Mouse (Mus musculus) heart, adult 2 months (tissue): ENCODE results near the gene Cpxm1. TPM values are rescaled to one million over a fixed set of nuclear protein-coding genes. Genes with fewer than 3 reads are reported as not detected.

Experiments
- DNase-seq, 2 experiments: peaks; one replicate each; pipeline ENCODE4 v3.0.0; 2021
- H3K27ac ChIP-seq: fragments of 200-600 bp; 2 replicates; pipeline ENCODE4 v1.8.1; 2022
- H3K27me3 ChIP-seq: fragments of 200-500 bp; 2 replicates; pipeline ENCODE4 v1.6.1; 2012; ENCODE audit warnings: mild to moderate bottlenecking, low read length, inconsistent platforms, mixed read lengths; ENCODE audit not compliant: control insufficient read depth, insufficient read depth
- H3K36me3 ChIP-seq: fragments of 200-500 bp; 2 replicates; pipeline ENCODE4 v1.6.1; 2012; ENCODE audit warnings: low read length, inconsistent platforms; ENCODE audit not compliant: control insufficient read depth, insufficient read depth
- H3K4me1 ChIP-seq: fragments of 200-500 bp; 2 replicates; pipeline ENCODE4 v1.6.1; 2011; ENCODE audit warnings: low read length; ENCODE audit not compliant: control insufficient read depth, insufficient read depth
- H3K4me3 ChIP-seq: fragments of 200-600 bp; 2 replicates; pipeline ENCODE4 v1.8.1; 2022
- H3K79me2 ChIP-seq: fragments of 200-500 bp; replicated peaks from 2 replicates; pipeline ENCODE4 v1.6.1; 2012; ENCODE audit warnings: mild to moderate bottlenecking, inconsistent platforms, low read length, moderate library complexity, mixed read lengths; ENCODE audit not compliant: control insufficient read depth, insufficient read depth
- H3K9ac ChIP-seq: fragments of 200-500 bp; 2 replicates; pipeline ENCODE4 v1.6.1; 2012; ENCODE audit warnings: low read depth, mild to moderate bottlenecking, control low read depth, inconsistent platforms, low read length, mixed read lengths
- CTCF ChIP-seq: fragments of 200-600 bp; IDR thresholded peaks from 2 replicates; pipeline ENCODE4 v1.8.1; 2022; ENCODE audit warnings: antibody characterized with exemption, mild to moderate bottlenecking, moderate library complexity
- EP300 ChIP-seq: fragments of 200-500 bp; IDR thresholded peaks from 2 replicates; pipeline ENCODE4 v1.6.1; 2011; ENCODE audit warnings: low read depth, low read length, control low read depth; ENCODE audit not compliant: insufficient read depth
- POLR2A ChIP-seq: fragments of 200-500 bp; IDR thresholded peaks from 2 replicates; pipeline ENCODE4 v1.6.1; 2011; ENCODE audit warnings: mild to moderate bottlenecking, low read depth, low read length, control low read depth; ENCODE audit not compliant: insufficient read depth
- WGBS: fragments of 180-500 bp; shearing (Covaris S2); methylation state at CpG from one replicate; pipeline ENCODE4 v1.1.7; 2018; 5-methylcytosine and 5-hydroxymethylcytosine counted together
- intact Hi-C: fragments of 180-260 bp; cut with DNase I; formaldehyde crosslinking; loops from one replicate; pipeline ENCODE4 v1.15.1; 2025
- polyA plus RNA-seq: library from polyadenylated mRNA; depleted of rRNA; stranded (reverse); fragments of >200 nt; gene quantifications from 2 replicates; pipeline ENCODE4 v1.2.3, GENCODE M21; 2012; rRNA removed
- total RNA-seq, 2 experiments: library from RNA; stranded (reverse); gene quantifications; 2 replicates each; pipeline ENCODE4 v1.2.3; 2021

Gene Cpxm1
- total and polyA plus RNA-seq, 3 experiments: 1.9 to 8.2 (median 3.3) TPM

DNA sequence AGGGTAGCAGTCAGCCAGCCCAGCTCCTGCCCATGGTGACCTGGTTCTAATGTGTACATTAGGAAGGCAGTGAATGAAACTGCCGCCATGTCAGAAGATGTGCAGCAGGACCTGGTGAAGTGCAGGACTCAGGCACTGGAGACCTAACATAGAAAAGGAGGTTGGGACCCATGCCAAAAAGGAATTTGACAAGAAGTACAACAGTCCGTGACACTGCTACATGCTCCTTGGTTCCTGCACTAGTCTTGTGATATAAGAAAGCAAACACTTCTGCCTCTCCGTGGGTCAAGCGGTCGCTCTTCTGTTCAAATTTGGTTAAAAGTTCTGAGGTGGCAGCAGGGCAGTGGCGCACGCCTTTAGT is 56.2 kb downstream of the Cpxm1 start:
- Histone ChIP-seq H3K9ac (no peak overlapping the region), H3K4me3 (no peak overlapping the region), H3K27ac (no peak overlapping the region), H3K36me3 (no peaks in the 10 kb centered on the region), H3K27me3 (no peaks in the 10 kb centered on the region), H3K4me1 (no peaks in the 10 kb centered on the region), H3K79me2 (no peaks in the 10 kb centered on the region)
- WGBS: 82% methylated on average over 7 of the region's 7 CpGs
- intact Hi-C loops: no loop called here
- no peak for DNase-seq
- TF ChIP-seq POLR2A (no peak), CTCF (no peak), EP300 (no peak)

Other genes with a start within 250 kb of the Cpxm1 start
- gene Snrpb, start 218.2 kb downstream of the Cpxm1 start, total RNA-seq: 100 to 1,000 TPM; 124 to 141 TPM
- gene Snrpb, start 218.2 kb downstream of the Cpxm1 start, polyA plus RNA-seq: 110 and 135 TPM in 2 replicates
- gene Tmc2, start 202.4 kb downstream of the Cpxm1 start, total RNA-seq: not detected
- gene Tmc2, start 202.4 kb downstream of the Cpxm1 start, polyA plus RNA-seq: not detected in 2 replicates
- 10 to 100 TPM; 28.7 to 29.7 TPM for gene Nop56, start 123.1 kb downstream of the Cpxm1 start, total RNA-seq
- 27.2 and 47.5 TPM in 2 replicates for gene Nop56, start 123.1 kb downstream of the Cpxm1 start, polyA plus RNA-seq
- gene Idh3b, start 113.0 kb downstream of the Cpxm1 start, total RNA-seq: 100 to 1,000 TPM; 709 to 817 TPM
- gene Idh3b, start 113.0 kb downstream of the Cpxm1 start, polyA plus RNA-seq: 893 and 1,229 TPM in 2 replicates
- gene Ebf4, start 102.4 kb downstream of the Cpxm1 start, total RNA-seq: under 1 TPM; 0.37 to 0.41 TPM
- 0.85 and 1.0 TPM in 2 replicates for gene Ebf4, start 102.4 kb downstream of the Cpxm1 start, polyA plus RNA-seq
- not detected for gene Gm28372, start 7.7 kb upstream of the Cpxm1 start, total RNA-seq
- gene Gm28372, start 7.7 kb upstream of the Cpxm1 start, polyA plus RNA-seq: not detected in 2 replicates
- gene 1700020A23Rik, start 7.7 kb upstream of the Cpxm1 start, total RNA-seq: not detected
- 0.26 TPM in 1 of 2 replicates, not detected in the other for gene 1700020A23Rik, start 7.7 kb upstream of the Cpxm1 start, polyA plus RNA-seq
- gene Tmem239, start 8.9 kb upstream of the Cpxm1 start, total RNA-seq: not detected
- not detected in 2 replicates for gene Tmem239, start 8.9 kb upstream of the Cpxm1 start, polyA plus RNA-seq
- gene Vps16, start 26.8 kb upstream of the Cpxm1 start, total RNA-seq: 10 to 100 TPM; 26.3 to 26.9 TPM
- gene Vps16, start 26.8 kb upstream of the Cpxm1 start, polyA plus RNA-seq: 32.9 and 46.7 TPM in 2 replicates
- gene Pced1a, start 27.1 kb upstream of the Cpxm1 start, total RNA-seq: 1 to 10 TPM; 5.5 TPM
- gene Pced1a, start 27.1 kb upstream of the Cpxm1 start, polyA plus RNA-seq: 12.7 and 14.5 TPM in 2 replicates
- 10 to 100 TPM; 44.0 to 46.0 TPM for gene Ptpra, start 52.7 kb upstream of the Cpxm1 start, total RNA-seq
- gene Ptpra, start 52.7 kb upstream of the Cpxm1 start, polyA plus RNA-seq: 27.8 and 37.0 TPM in 2 replicates
- gene Mrps26, start 166.2 kb upstream of the Cpxm1 start, total RNA-seq: 10 to 100 TPM; 57.6 to 72.9 TPM
- gene Mrps26, start 166.2 kb upstream of the Cpxm1 start, polyA plus RNA-seq: 39.4 and 40.9 TPM in 2 replicates
- gene Oxt, start 178.6 kb upstream of the Cpxm1 start, total RNA-seq: not detected
- not detected in 2 replicates for gene Oxt, start 178.6 kb upstream of the Cpxm1 start, polyA plus RNA-seq
- gene Avp, start 185.0 kb upstream of the Cpxm1 start, total RNA-seq: 10 to 100 TPM in 1 of 2 experiments, 1 to 10 TPM in 1; 9.8 to 10.3 TPM
- gene Avp, start 185.0 kb upstream of the Cpxm1 start, polyA plus RNA-seq: not detected in 2 replicates
- 1 to 10 TPM; 7.5 to 9.0 TPM for gene Fastkd5, start 232.5 kb upstream of the Cpxm1 start, total RNA-seq
- gene Fastkd5, start 232.5 kb upstream of the Cpxm1 start, polyA plus RNA-seq: 2.2 and 5.1 TPM in 2 replicates
- 1 to 10 TPM; 3.9 to 5.2 TPM for gene Ubox5, start 232.5 kb upstream of the Cpxm1 start, total RNA-seq
- gene Ubox5, start 232.5 kb upstream of the Cpxm1 start, polyA plus RNA-seq: 5.0 and 5.6 TPM in 2 replicates
- 1 to 10 TPM; 4.9 to 5.1 TPM for gene Lzts3, start 245.2 kb upstream of the Cpxm1 start, total RNA-seq
- 5.8 and 7.2 TPM in 2 replicates for gene Lzts3, start 245.2 kb upstream of the Cpxm1 start, polyA plus RNA-seq